ENCODE assay signal across 8 mouse cellular contexts in the genomic region with DNA sequence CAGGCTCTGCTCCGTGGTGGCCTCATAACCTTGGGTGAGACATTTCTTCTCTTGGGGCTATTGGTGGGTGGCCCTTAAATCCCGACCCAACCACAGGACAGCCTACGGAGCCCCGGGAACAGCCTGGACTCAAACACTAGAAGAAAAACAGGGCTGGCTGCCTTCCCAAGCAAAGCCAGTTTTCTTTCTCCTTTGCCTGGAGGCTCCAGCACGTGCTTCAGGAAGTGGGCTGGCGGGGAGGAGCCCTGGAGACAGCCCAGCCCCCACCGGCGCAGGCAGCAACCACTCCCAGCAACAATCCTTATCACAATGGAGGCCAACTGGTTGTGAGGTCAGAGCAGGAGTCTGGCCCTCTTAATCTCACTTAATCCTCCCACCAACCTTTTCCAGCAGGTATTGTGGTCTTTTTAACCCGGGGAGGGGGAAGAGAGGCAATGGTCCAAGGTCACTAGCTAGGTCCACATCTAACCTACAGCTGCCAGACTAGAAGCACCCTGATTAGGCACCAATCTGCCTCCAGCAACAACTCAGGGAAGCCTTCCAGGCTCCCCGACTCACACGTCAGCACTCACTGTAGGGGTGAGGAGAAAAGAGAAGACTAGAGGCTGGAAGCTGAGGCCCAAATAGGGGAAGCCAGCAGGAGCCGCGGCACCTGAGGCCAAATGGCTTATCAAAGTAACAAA. TPM values are rescaled to one million over a fixed set of nuclear protein-coding genes. Genes with fewer than 3 reads are reported as not detected.
A peak's percentile ranks its signal among the peaks of the same experiment; 100 is the strongest.
DNase-seq lines count a peak whose midpoint lies in the region; ATAC-seq and TF ChIP-seq lines count a peak whose summit lies in the region.

No protein-coding gene starts in this region.

- peak overlapping the region; percentile 76 for H3K4me3 ChIP-seq in G1E (ENCODE audit: low read depth, low read length)
- peak overlapping the region; percentile 94 for H3K4me3 ChIP-seq in forebrain, embryonic 14.5 days (ENCODE audit: low read depth, low read length)
- peak overlapping the region; percentile 69 for H3K4me3 ChIP-seq in lung, embryonic 16.5 days (ENCODE audit: low read length)

- H3K4me2 ChIP-seq in forebrain, embryonic 14.5 days (ENCODE audit: low read length), result peak overlapping the region; percentile 90
- H3K4me2 ChIP-seq in lung, embryonic 16.5 days (ENCODE audit: low read depth, low read length), result peak overlapping the region; percentile 99

- ATAC-seq in G1E (ENCODE audit: extremely low read depth, insufficient number of reproducible peaks, low FRiP score, poor library complexity, severe bottlenecking), result 0 out of 2 replicates have a peak, but pooled peaks have one; percentile 22
- ATAC-seq in forebrain, embryonic 14.5 days, result peak; percentile 38
- peak; percentile 57 for ATAC-seq in lung, embryonic 16.5 days (ENCODE audit: low read depth)

- no peak for TF ChIP-seq CTCF in G1E (IDR thresholded peaks at IDR 0.05; ENCODE audit: low read depth, low read length)

- no peaks in the 10 kb centered on the region for H3K27me3 ChIP-seq in G1E (ENCODE audit: insufficient read depth, low read length)
- no peaks in the 10 kb centered on the region for H3K27me3 ChIP-seq in forebrain, embryonic 14.5 days (replicated peaks; ENCODE audit: control insufficient read depth, insufficient read depth, low read length)
- H3K27me3 ChIP-seq in lung, embryonic 16.5 days (ENCODE audit: control insufficient read depth, insufficient read depth, low read depth, low read length), result no peaks in the 10 kb centered on the region

- H3K9me3 ChIP-seq in G1E (replicated peaks), result no peaks in the 10 kb centered on the region
- H3K9me3 ChIP-seq in forebrain, embryonic 14.5 days (replicated peaks; ENCODE audit: control insufficient read depth, low read length), result no peaks in the 10 kb centered on the region
- H3K9me3 ChIP-seq in lung, embryonic 16.5 days (ENCODE audit: control insufficient read depth, low read length), result no peaks in the 10 kb centered on the region

- peaks cover 54% of the 10 kb centered on the region for H3K36me3 ChIP-seq in G1E (replicated peaks)
- H3K36me3 ChIP-seq in forebrain, embryonic 14.5 days (ENCODE audit: control insufficient read depth, insufficient read depth, low read length), result peaks cover 44% of the 10 kb centered on the region
- no peaks in the 10 kb centered on the region for H3K36me3 ChIP-seq in lung, embryonic 16.5 days (ENCODE audit: control insufficient read depth, insufficient read depth, low read length)

- peak overlapping the region; percentile 100 for H3K9ac ChIP-seq in forebrain, embryonic 14.5 days (ENCODE audit: low read length)
- H3K9ac ChIP-seq in lung, embryonic 16.5 days (ENCODE audit: low read length), result peak overlapping the region; percentile 99

- H3K27ac ChIP-seq in forebrain, embryonic 14.5 days (ENCODE audit: low read depth, low read length), result peak overlapping the region; percentile 100
- H3K27ac ChIP-seq in lung, embryonic 16.5 days (ENCODE audit: low read length), result peak overlapping the region; percentile 100

- H3K4me1 ChIP-seq in G1E (ENCODE audit: insufficient read depth, low read depth, low read length), result peaks cover 83% of the 10 kb centered on the region
- peaks cover 52% of the 10 kb centered on the region for H3K4me1 ChIP-seq in forebrain, embryonic 14.5 days (ENCODE audit: control insufficient read depth, insufficient read depth, low read length)
- peaks cover 63% of the 10 kb centered on the region for H3K4me1 ChIP-seq in lung, embryonic 16.5 days (replicated peaks; ENCODE audit: control insufficient read depth, insufficient read depth, low read length)

- intact Hi-C loops in heart, postnatal 14 days (cut with DNase I), result no loop called here

- WGBS in forebrain, embryonic 14.5 days, result 2% methylated on average over 13 of the region's 13 CpGs
- 5% methylated on average over 13 of the region's 13 CpGs for WGBS in lung, embryonic 16.5 days

- peak; percentile 76 for DNase-seq in G1E (ENCODE audit: low spot score)
- DNase-seq in cerebellum, adult 11-12 months, result peak; percentile 83
- DNase-seq in forebrain, embryonic 14.5 days (ENCODE audit: low spot score), result peak; percentile 94
- peak; percentile 94 for DNase-seq in heart, postnatal 14 days
- peak; percentile 88 for DNase-seq in layer of hippocampus, adult 9-11 months
- DNase-seq in retina, postnatal 1 day, result peak; percentile 87
- DNase-seq in urinary bladder, postnatal 14 days (ENCODE audit: low spot score), result peak; percentile 95

RNA-seq across cellular contexts. Expression of a gene that starts 4.0 kb away (rescaled TPM):
- total RNA-seq in G1E (2014; fragmentation: Nextera tagmentation), result not detected in 2 replicates
- 0.52 and 1.7 TPM in 2 replicates for total RNA-seq in G1E (2017)
- 0.26 and 0.59 TPM in 2 replicates for polyA plus RNA-seq in G1E (2012)
- 6.8 and 10.5 TPM in 2 replicates for polyA plus RNA-seq in forebrain, embryonic 14.5 days (2014; fragmentation: Nextera tagmentation; extraction: Ambion mirVana)
- under 1 TPM; 0.48 to 0.61 TPM for total RNA-seq in heart, postnatal 14 days (2021)
- polyA plus RNA-seq in lung, embryonic 16.5 days (2015; fragmentation: Nextera tagmentation; extraction: Ambion mirVana), result 5.3 and 5.6 TPM in 2 replicates

RNA-seq across cellular contexts. Expression of a gene that starts 5.5 kb away (rescaled TPM):
- 76.5 and 76.7 TPM in 2 replicates for total RNA-seq in G1E (2014; fragmentation: Nextera tagmentation)
- 2.1 and 2.3 TPM in 2 replicates for total RNA-seq in G1E (2017)
- polyA plus RNA-seq in G1E (2012), result 89.4 and 90.6 TPM in 2 replicates
- 8.6 and 11.6 TPM in 2 replicates for polyA plus RNA-seq in forebrain, embryonic 14.5 days (2014; fragmentation: Nextera tagmentation; extraction: Ambion mirVana)
- total RNA-seq in heart, postnatal 14 days (2021), result 10 to 100 TPM; 18.1 to 21.3 TPM
- polyA plus RNA-seq in lung, embryonic 16.5 days (2015; fragmentation: Nextera tagmentation; extraction: Ambion mirVana), result 8.4 and 9.1 TPM in 2 replicates

RNA-seq across cellular contexts. Expression of a gene that starts 32.7 kb away (rescaled TPM):
- 11.6 and 24.2 TPM in 2 replicates for total RNA-seq in G1E (2014; fragmentation: Nextera tagmentation)
- total RNA-seq in G1E (2017), result 22.8 and 25.4 TPM in 2 replicates
- 50.1 and 65.2 TPM in 2 replicates for polyA plus RNA-seq in G1E (2012)
- polyA plus RNA-seq in forebrain, embryonic 14.5 days (2014; fragmentation: Nextera tagmentation; extraction: Ambion mirVana), result 52.5 and 63.5 TPM in 2 replicates
- total RNA-seq in heart, postnatal 14 days (2021), result 10 to 100 TPM; 17.8 to 18.0 TPM
- 87.0 and 91.8 TPM in 2 replicates for polyA plus RNA-seq in lung, embryonic 16.5 days (2015; fragmentation: Nextera tagmentation; extraction: Ambion mirVana)

RNA-seq across cellular contexts. Expression of a gene that starts 46.0 kb away (rescaled TPM):
- total RNA-seq in G1E (2014; fragmentation: Nextera tagmentation) (not detected in 2 replicates), G1E (2017) (not detected in 2 replicates)
- polyA plus RNA-seq in G1E (2012), result not detected in 2 replicates
- polyA plus RNA-seq in forebrain, embryonic 14.5 days (2014; fragmentation: Nextera tagmentation; extraction: Ambion mirVana), result not detected in 2 replicates
- under 1 TPM in 1 of 2 experiments, not detected in 1; 0.41 TPM for total RNA-seq in heart, postnatal 14 days (2021)
- polyA plus RNA-seq in lung, embryonic 16.5 days (2015; fragmentation: Nextera tagmentation; extraction: Ambion mirVana), result 0.18 and 0.91 TPM in 2 replicates

Comparison
In these comparisons a context has a peak if more than half of its experiments do, and no peak if none do; other contexts are left out.
1. Peak in every context shown above with its lines: DNase-seq, ATAC-seq, H3K4me3 ChIP-seq and H3K27ac ChIP-seq.